In genomic region chr3:148918425-148918824, GRCm38 (mm10) we compare ENCODE assay signal across 17 mouse cellular contexts.
A peak's percentile ranks its signal among the peaks of the same experiment; 100 is the strongest.
DNase-seq lines count a peak whose midpoint lies in the region; ATAC-seq and TF ChIP-seq lines count a peak whose summit lies in the region.
"Had no signal": no experiment of that assay in that cellular context is flagged by ENCODE, and none has a peak within 500 bp of the region (broad histone marks: within the 10 kb centered on the region; RNA-seq: fewer than 3 reads in every experiment).

No protein-coding gene starts in this region.

- H3K79me2 ChIP-seq in C2C12 (ENCODE audit: control insufficient read depth, insufficient read depth), result peaks cover 72% of the 10 kb centered on the region

- peaks cover 43% of the 10 kb centered on the region for H3K4me1 ChIP-seq in kidney, embryonic 16.5 days (ENCODE audit: insufficient read depth, low read length)
- no peaks in the 10 kb centered on the region for H3K4me1 ChIP-seq in intestine, embryonic 15.5 days (replicated peaks)

- peaks cover 38% of the 10 kb centered on the region for H3K79me3 ChIP-seq in C2C12 (ENCODE audit: low read depth)

- peak; percentile 62; the same call in 1 of the 2 replicates for ATAC-seq in kidney, embryonic 16.5 days (ENCODE audit: low FRiP score, low TSS enrichment)
- ATAC-seq in intestine, embryonic 15.5 days, result peak; percentile 63
- peak; percentile 89 for ATAC-seq in megakaryocyte progenitor cell, adult 5-6 weeks (replicated peaks; ENCODE audit: poor library complexity)

- H3K36me3 ChIP-seq in kidney, embryonic 16.5 days (ENCODE audit: insufficient read depth, low read length), result no peaks in the 10 kb centered on the region
- H3K36me3 ChIP-seq in C2C12 (ENCODE audit: control insufficient read depth, insufficient read depth), result no peaks in the 10 kb centered on the region
- no peaks in the 10 kb centered on the region for H3K36me3 ChIP-seq in intestine, embryonic 15.5 days

- no peak for TF ChIP-seq CTCF in C2C12 (IDR thresholded peaks at IDR 0.05; ENCODE audit: control insufficient read depth, insufficient read depth, insufficient read length)

- H3K4me2 ChIP-seq in kidney, embryonic 16.5 days (replicated peaks; ENCODE audit: low read depth, low read length), result 0 out of 2 replicates have a peak overlapping the region, but pooled peaks have one; percentile 1
- no peak overlapping the region for H3K4me2 ChIP-seq in intestine, embryonic 15.5 days (replicated peaks)
- H3K4me2 ChIP-seq: hindbrain, embryonic 12.5 days had no signal

- no peak overlapping the region for H3ac ChIP-seq in C2C12 (ENCODE audit: control insufficient read depth, insufficient read length, low read depth)

- H3K27ac ChIP-seq in kidney, embryonic 16.5 days (ENCODE audit: low read length), result peak overlapping the region; percentile 67
- H3K27ac ChIP-seq in intestine, embryonic 15.5 days, result no peak overlapping the region
- H3K27ac ChIP-seq: hindbrain, embryonic 12.5 days; limb, embryonic 10.5 days had no signal

- 56% methylated on average over 5 of the region's 5 CpGs for WGBS in kidney, embryonic 16.5 days
- 63% methylated on average over 5 of the region's 5 CpGs for WGBS in intestine, embryonic 15.5 days

- DNase-seq in kidney, adult 18-20 months, result no peak
- DNase-seq in left cerebral cortex, adult 11 months (ENCODE audit: low spot score), result no peak
- DNase-seq in gastrocnemius, adult 8-10 months (ENCODE audit: low spot score in 2 of 2), result no peak
- DNase-seq in B cell, adult 2 months, result no peak
- DNase-seq: adrenal gland, postnatal 25 days; cerebellum, adult 11 months; heart, adult 2 months; kidney, adult 9 months; retina, postnatal 1 day; spleen, adult 18-20 months had no signal

- H3K9ac ChIP-seq in kidney, embryonic 16.5 days (replicated peaks; ENCODE audit: low read length), result no peak overlapping the region
- no peak overlapping the region for H3K9ac ChIP-seq in intestine, embryonic 15.5 days
- H3K9ac ChIP-seq: hindbrain, embryonic 12.5 days had no signal

- H3K4me3 ChIP-seq in kidney, embryonic 16.5 days (ENCODE audit: low read length), result no peak overlapping the region
- H3K4me3 ChIP-seq in C2C12 (ENCODE audit: insufficient read depth, poor library complexity, severe bottlenecking), result no peak overlapping the region
- no peak overlapping the region for H3K4me3 ChIP-seq in intestine, embryonic 15.5 days (replicated peaks)
- H3K4me3 ChIP-seq: erythroblast, embryonic 14.5 days; heart, adult 2 months; hindbrain, embryonic 12.5 days; limb, embryonic 10.5 days had no signal

- H3K9me3 ChIP-seq in kidney, embryonic 16.5 days (ENCODE audit: low read length), result no peaks in the 10 kb centered on the region
- no peaks in the 10 kb centered on the region for H3K9me3 ChIP-seq in intestine, embryonic 15.5 days
- H3K9me3 ChIP-seq: hindbrain, embryonic 12.5 days; limb, embryonic 10.5 days had no signal

- no peaks in the 10 kb centered on the region for H3K27me3 ChIP-seq in kidney, embryonic 16.5 days (ENCODE audit: insufficient read depth, low read length)
- no peaks in the 10 kb centered on the region for H3K27me3 ChIP-seq in C2C12 (ENCODE audit: control insufficient read depth, insufficient read depth, insufficient read length)
- no peaks in the 10 kb centered on the region for H3K27me3 ChIP-seq in intestine, embryonic 15.5 days (replicated peaks)
- H3K27me3 ChIP-seq: hindbrain, embryonic 12.5 days had no signal

TF ChIP-seq in C2C12, 6 proteins besides CTCF, POLR2A, EP300 and RAD21:
- TF ChIP-seq USF1 (IDR thresholded peaks at IDR 0.05; ENCODE audit: low read depth), result no peak
- peak; percentile 45 for TF ChIP-seq FOSL1 (IDR thresholded peaks at IDR 0.05; ENCODE audit: insufficient read depth, low read length, poor library complexity, severe bottlenecking)
- peak; percentile 93 for TF ChIP-seq CEBPB (IDR thresholded peaks at IDR 0.05; ENCODE audit: low read depth)
